Mouse (Mus musculus) right cerebral cortex, postnatal 14 days (tissue): ENCODE measurements around the gene Astn2.

Source experiments
- DNase-seq: peaks from one replicate; pipeline ENCODE4 v3.0.0; 2022

Astn2 gene

DNA sequence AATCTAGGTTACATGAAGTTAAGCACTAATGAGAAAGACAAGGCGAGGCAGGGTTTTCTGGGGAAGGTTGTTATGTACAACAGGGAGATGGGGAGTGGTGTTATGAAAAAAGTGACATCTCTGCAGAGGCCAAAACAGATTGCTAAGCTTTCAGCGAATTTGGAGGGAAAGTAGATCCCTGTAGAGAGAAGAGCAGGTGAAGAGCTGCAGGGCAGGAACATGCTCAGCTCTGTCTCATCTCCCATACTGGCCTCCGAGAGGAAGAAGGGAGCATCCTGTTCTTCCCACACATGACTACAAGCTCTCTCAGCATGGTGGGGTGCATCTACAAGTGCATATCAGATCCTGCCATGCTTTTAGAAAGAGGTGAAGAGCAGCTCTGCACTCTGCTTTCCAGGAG lies 245.7 kb downstream of the Astn2 start:
- DNase-seq: no peak

DNA sequence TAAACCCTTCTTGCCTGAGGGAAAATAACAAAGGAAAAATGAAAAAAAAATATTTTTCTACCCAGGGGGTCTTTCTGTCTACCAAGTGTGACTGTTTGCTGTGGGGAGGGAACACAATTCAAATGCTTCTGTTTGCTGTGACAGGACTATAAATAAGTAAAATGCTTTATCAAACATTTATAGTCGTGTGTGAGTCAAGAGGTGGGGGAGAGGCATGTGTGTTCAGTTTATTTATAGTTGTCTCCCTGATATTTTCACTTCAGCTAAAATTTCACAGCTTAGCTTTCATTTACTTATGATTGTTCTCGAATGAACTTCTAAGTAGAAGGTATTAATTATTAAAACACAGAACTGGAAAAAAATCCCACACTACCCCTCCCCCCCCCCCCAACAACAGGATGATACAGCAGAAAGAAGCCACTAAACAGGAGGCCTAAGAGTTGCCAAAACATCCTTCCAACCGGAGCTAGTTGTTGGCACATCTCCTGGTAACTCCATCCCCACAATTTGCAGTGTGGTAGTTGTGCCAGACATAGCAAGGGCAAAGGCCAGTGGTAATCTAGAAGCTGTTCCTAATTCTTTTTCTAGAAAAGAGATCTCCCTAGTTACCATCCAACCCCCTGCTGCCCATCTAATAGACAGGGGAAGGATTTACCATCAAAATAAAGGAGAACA lies 246.8 kb downstream of the Astn2 start:
- DNase-seq: no peak

- DNase-seq: no peak
Observed at GRCm38 (mm10) chr4:66146546-66146945, 257.9 kb downstream of the Astn2 start.

GRCm38 (mm10) chr4:66126181-66126580 lies 278.2 kb downstream of the Astn2 start:
- no peak for DNase-seq

- no peak for DNase-seq
Observed at GRCm38 (mm10) chr4:66122766-66123358, 281.5 kb downstream of the Astn2 start.

DNA sequence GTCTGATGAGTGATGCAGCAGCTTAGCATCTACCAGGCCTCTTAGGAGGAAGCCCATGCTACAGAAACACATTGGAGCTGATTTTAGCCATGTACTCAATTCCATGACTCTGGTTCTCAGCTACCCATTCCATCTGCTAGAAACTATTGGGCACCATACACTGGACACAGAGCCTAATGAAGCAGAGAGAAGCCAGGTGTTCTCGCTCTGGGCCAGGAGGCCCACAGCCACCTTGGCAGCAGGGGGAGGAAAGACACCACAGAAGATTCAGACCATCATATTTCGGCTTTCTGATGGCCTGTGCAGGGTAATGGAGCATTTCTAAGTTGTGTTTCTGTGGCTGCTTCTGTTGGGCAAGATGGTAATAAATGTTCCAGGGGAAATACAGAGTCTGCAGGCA lies 290.2 kb downstream of the Astn2 start:
- no peak for DNase-seq

DNA sequence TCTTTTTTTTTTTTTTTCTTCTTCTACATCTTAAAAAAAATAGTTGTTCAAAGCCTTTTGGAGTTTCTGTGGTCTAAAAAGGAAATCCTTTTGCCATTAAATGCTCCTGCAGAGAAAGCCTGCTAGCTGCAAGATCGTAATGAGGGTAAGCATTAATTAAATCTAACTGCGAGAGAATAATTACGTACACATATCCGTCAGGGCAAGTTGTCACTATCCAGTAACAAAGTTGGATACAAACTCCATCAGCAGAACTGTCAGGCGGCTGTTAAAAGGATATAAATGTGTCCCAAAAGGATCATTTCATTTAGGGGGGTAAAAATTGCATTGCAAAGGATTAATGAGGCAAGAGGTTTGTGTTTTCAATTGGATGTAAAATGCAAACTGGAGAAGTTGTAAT lies 302.4 kb downstream of the Astn2 start:
- DNase-seq: no peak

DNA sequence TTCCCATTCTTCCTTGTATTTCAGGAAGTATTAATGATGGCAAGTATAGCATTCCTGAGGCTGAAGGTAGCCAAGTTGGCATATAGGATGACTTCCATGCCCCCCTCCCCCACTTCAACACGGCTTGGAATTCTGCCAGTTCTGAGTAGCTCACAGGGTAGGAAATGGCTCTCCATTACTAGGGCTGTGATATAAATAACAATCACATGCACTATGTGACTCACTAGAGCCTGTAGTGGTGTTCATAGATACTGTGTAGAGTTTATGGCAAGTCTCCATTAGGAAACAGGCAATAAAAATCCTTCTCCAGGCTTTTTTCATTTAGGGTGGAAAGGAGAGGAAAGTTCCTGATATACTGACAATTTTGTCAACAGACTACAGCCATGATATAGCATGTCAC lies 306.8 kb downstream of the Astn2 start:
- no peak for DNase-seq

DNA sequence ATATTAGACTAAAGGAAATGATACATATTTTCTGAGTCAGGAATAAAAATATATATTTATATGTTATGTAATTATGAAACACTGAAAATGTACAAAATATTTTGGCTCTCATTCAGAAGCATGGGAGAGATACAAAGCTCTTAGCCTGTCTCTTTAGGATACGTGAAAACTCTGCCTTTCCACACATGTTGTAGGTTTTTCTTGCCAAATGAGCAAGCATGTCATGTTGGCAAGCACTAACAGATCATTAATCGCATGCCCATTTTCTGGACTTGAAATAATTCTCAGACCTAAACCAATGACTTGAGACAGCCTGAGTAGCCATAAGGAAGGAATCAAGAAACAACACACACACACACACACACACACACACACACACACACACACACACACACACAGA lies 308.3 kb downstream of the Astn2 start:
- no peak for DNase-seq

DNA sequence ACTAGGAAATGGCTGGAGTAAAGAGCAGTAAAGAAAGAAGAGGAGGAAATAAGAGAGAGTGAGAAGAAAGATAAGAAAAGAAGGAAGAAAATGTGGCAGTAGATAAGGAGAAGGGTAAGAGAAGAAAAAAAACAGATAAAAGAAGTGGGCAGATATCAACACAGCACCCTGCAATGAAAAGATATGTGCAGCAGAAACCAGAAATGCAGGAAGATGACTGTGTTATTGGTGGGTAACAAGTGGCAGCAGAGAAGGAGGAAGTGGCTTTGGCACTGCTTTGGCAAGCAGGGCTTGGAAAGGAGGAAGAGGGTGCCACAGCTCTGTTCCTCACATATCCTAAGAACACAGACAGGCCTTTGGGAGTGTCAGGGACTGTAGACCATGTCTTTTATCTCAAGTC lies 347.2 kb downstream of the Astn2 start:
- DNase-seq: no peak

- DNase-seq: no peak
Observed at GRCm38 (mm10) chr4:66055690-66056089, 348.7 kb downstream of the Astn2 start.

DNA sequence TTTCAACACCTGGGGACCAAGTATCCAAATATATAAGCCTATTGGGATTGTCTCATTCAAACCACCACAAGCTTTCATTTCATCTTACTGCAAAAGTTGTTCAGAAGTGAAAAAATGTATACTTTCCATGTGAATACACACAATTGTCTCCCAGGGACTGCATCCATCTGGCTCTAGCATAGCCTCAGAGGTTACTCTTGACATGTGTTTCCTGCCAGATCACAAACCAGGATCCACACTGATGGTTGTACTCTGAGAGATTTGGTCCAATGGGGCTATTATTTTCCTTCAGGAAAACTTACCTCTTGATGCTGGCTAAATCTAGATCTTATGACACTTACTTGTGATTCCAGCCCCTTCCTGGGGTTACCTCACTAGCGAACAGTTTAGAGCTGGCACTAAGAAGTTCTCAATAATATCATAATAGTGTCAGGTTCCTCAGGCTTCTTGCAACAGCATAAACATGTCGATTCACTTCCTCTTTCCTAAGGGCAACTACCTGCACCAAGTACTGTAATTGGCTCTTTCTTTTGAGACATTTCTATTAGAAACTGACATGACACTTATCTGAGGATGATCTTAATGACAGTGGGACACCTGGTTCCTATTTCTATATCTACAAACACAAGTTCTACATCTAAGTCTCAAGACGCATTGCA lies 361.3 kb downstream of the Astn2 start:
- no peak for DNase-seq

DNA sequence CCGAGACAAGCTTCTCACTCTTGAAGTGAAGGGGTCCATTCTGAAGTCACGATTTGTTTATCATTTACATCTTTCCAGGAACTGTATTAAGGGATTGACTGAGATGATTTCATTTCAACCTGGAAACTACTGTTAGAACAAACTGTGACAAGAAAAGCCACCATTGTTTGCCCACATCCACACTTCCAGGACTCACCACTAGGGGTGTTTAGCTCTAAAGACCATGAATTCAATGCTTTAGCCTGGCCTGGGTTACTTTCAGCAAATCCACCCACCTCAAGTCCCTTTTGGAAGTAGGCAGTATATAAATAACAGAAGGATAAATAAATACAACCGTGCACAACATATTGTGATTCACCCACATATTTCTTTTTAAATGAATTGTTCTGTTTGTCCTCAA lies 370.6 kb downstream of the Astn2 start:
- no peak for DNase-seq

DNA sequence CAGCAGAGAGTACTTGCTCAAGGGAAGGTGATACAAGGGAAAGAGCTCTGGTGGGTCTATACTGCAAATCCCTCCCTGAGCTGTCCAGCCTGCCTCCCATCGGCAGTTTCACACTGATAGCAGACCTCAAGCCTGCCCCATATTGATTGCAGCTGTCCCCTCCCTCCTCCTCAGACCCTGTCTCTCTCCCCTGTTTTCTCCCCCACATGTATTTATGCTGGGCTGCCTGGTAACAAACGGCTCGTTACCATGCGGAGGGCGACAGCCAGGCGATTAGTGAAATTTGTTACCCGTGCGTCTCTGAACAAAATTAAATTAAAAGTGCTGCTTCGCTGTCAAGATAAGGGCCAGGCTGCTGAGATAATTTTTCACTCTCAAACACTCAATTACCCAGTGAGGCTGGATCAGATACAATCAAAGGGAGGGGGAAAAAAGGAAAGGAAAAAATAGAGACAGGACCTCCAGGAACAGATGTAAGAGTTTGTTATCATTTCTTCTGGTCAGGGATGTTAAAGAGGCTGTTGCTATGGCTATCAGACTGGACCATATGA lies 373.0 kb downstream of the Astn2 start:
- no peak for DNase-seq

- DNase-seq: no peak
Observed at GRCm38 (mm10) chr4:66029901-66030300, 374.5 kb downstream of the Astn2 start.

- no peak for DNase-seq
Observed at GRCm38 (mm10) chr4:66027866-66028265, 376.5 kb downstream of the Astn2 start.

DNA sequence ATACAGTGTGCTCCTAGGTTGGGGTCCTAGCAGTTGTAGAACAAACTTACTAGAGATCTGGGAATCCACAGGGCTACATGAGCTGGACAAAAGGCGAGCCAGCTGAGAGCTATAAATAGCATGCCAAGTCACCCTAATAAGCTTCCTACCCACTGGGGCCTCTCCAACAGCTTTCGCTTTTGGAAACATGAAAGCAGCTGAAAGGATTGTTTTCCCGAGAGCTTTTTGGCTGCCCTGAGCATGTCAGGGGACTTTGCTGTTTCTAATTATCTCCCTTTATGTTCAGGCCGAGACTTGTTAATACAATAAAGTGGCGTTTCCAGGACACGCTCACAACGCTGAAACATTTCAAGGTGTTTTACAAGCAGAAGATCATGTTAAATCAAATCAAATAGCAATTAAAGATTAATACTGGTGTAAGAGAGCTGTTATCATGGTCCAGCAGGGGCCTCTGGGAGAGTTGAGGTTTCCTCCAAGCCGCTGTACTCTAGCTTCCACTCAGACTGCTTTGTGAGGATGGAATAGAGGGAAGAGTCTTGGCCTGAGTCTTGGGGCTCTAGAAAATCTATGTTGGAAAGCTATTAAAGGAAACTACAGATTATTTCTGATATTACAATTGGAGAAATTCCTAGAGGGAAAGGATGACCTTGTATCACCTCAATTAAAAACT lies 378.9 kb downstream of the Astn2 start:
- DNase-seq: no peak

DNA sequence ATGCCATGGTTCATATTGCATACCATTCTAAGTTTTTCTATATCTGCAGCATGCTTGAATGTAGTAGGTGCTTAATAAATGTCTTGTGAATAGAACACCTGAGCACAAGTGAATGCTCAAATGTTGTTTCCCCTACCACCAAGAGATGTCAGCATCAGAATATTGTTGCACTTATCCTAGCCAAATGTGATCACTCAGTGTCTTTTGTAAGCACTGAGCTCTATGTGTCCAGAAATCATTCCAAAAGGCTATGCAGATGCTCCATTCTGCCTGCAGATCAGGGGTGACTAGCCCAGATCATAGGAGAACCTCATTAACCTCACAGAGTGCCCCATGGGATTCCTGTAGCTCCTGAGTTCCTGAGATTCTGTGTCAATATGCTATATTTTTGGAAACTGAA lies 401.5 kb downstream of the Astn2 start:
- DNase-seq: no peak

- DNase-seq: no peak
Observed at GRCm38 (mm10) chr4:65983643-65984042, 420.8 kb downstream of the Astn2 start.

DNA sequence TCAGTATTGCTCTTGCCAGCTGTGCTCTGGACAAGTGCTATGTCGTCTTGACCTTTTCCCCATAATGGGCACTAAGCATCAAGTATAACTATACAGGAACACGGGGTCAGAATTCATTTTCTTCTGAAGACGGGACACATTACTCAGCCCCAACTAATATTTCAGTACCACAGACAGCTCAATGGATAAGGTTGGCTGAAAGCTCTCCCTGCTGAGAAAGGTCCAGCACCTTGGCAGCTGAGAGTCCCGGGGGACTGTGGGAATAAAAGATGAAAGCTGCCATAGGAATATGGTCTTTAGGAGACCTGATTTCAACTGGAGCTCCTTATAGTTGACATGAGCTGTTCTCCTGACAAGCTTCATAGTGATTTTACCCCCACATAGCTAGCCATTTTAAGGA lies 421.5 kb downstream of the Astn2 start:
- DNase-seq: no peak

DNA sequence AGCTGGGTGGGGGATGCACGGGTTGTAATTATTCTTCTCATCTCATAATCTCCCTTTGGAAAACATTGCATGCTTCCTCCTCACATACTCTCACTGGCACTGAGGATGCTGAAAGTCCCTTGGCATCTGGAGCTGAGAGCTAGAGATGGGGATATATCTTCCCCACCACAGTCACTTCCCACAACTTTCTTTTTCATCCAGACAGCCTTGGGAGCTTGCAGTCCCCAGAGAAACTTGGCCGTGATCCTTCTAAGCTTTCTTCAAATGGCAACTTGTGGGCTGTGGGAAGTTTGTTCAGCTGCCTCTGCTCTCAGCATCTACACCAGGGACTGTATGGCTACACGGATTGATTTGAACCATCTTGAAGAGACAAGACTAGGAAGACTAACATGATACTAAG lies 428.2 kb downstream of the Astn2 start:
- DNase-seq: peak; percentile 20

DNA sequence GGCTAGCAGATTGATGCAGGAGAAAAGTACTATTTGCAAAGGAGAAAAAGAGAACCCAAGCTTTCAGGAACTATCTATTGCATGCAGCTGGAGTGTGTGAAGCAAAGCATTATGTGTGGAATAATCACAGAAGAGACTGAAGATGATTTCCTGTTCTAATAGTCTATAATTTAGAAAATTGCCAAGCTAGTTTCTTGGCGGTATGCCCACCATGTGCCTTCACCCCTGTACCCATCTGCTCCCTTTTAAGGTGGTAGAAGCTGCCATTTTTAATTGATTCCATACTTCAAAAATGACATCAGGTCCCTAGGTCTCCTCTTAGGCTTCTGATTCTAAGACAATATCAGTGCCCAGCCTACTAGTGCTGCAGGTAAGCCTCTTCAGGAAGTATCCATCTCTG lies 432.0 kb downstream of the Astn2 start:
- peak; percentile 5 for DNase-seq

- DNase-seq: no peak
Observed at GRCm38 (mm10) chr4:65969318-65969717, 435.1 kb downstream of the Astn2 start.

- DNase-seq: no peak
Observed at GRCm38 (mm10) chr4:65964604-65965003, 439.8 kb downstream of the Astn2 start.
